Mouse (Mus musculus): ENCODE results near the gene Ndrg2.
"Not testable (repeated sequence)": the region's sequence is repeated elsewhere in the genome, so short reads cannot be mapped to it uniquely, and the experiment has no call there.

Gene Ndrg2

DNA sequence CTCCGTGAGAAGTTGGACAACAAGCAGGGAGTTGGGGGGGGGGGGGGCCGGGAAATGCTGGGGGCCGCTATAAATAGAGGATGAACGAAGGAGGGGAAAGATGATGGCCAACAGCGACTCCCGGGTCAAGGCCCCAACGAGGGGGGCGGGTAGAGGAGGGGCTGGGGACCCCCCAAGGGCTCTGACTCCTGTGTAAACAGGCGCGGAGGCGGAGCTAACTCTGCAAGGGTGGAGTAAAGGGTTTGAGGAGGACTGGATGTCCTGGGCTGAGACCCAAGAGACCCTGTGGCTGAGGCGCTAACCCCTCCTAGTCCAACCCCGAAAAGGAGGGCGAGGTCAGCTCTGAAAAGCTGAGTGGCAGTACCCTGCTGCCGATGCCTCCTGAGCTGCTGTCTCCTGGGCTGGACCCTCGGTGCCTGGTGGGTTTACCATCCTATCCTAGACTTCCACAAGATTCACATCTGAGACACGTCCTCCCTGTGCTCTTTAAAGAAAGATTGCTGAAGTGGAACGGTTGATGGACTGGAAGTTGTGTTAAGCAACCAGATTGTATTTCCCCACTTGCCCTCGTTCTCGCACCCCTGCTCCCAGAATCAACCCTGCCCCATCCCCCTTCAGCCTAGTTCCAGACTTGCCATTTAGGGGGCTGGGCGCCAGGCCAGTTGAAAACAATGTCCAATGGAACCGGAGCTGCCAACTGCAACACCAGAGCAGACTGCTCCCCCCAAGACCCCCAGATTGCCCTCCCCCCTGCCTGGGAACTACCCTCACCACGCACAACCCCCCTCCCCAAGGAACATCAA is at the start of gene Ndrg2:
Gene Ndrg2, minus strand, starts transcription at position 199 of the 803 bp plus-strand sequence.
- DNase-seq (ENCODE audit: low spot score in 2 of 2): peak; percentile 50 to 52

GRCm38 (mm10) chr14:51960316-51960715 is 46.4 kb upstream of the Ndrg2 start:
- no peak for DNase-seq (ENCODE audit: low spot score in 2 of 2)

GRCm38 (mm10) chr14:51943336-51943735 is 29.4 kb upstream of the Ndrg2 start:
- DNase-seq (ENCODE audit: low spot score in 2 of 2): no peak

- DNase-seq (ENCODE audit: low spot score in 2 of 2): no peak
These were observed 28.3 kb upstream of the Ndrg2 start for GRCm38 (mm10) chr14:51942236-51942635.

DNA sequence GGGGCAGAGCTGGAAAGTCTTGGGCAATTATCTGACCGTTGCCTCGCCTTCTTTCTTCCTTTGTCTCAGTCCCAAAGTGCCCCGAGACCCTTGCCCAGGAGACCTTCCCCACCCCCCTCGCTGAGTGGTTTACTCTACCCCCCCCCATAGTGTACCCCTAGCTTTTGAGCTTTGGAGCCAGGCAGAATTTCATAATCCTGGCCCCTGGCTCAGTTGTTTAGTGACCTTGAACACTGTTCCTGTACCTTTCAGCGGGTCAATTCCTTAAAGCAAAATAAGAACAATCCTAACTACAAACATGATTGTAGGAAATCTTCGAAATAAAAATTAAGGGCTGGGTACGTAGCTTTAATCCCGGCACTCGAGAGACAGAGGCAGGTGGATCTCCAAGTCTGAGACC is 27.6 kb upstream of the Ndrg2 start:
- DNase-seq (ENCODE audit: low spot score in 2 of 2): no peak

DNA sequence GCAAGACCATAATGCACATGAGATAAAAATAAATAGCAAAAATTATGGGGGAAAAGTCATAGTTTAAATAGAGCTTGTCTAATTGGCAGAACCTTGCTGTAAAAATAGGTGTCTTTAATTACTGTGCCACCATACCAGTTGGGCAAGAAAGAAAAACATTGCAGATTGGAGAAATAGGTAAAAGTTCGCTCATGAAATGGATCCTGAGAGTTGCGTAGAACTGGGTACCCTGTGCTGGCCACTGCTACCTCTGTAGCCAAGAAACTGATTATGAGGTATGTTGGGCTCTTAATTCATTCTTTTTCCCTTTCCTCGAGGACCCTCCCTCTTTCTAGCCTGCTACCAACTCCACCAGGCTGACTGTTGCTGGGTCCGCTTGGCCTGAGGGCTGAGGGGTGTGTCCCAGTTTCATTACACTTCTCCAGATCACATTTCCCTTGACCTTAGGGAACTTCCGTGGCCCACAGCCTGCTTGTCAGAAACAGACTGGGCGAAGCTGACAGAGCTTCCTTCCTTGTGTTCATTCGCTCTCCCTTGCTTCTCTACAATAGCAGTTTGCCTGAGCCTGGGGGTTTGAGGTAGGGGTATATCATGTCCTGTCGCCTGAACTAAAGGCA is 27.1 kb upstream of the Ndrg2 start:
- no peak for DNase-seq (ENCODE audit: low spot score in 2 of 2)

GRCm38 (mm10) chr14:51939005-51939404 is 25.0 kb upstream of the Ndrg2 start:
- DNase-seq (ENCODE audit: low spot score in 2 of 2): no peak

DNA sequence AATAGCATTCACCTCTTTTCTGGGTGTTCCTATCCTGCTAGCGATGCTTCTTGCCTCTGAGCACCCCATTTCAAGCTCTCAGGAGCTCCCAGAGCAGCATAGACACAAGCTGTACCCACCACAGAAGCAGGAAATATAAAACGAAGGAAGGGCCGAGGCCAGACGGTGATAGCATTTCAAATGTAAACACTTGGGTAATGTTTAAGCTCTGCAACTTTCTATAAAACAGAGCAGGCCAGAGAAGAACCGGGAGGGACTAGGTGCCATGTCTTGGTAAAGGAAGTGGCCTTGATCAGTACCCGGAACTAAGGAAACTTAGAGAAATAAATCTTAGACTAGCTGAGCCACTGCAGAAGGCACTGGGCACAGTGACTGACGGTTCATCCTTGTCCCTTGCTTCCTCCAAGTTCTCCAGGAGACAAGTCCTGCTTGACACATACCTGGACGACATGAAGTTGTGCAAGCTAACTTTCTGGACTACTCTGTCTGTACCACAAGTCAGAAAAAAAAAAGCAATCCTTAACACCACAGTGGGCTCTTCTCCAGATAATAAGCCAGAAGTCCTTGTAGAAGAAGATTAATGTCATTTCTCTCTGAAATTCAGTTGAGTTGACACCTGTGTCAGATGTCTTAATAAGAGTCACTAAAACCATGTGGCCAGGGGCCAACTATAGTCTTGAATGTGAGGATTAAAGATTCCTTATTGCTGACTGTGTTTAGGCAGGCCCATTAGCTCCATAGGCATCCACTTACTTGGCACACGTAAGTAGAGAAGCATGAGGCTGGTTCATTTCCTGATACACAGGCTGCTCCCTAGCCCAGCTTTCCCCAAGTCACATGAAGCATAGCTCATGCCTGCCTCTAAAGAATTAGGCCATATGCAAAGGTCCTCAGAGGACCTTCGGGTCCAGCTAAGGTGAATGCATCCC is 18.4 kb upstream of the Ndrg2 start:
- DNase-seq (ENCODE audit: low spot score in 2 of 2): no peak

- peak in 1 of 2 experiments; percentile 53 for DNase-seq (ENCODE audit: low spot score in 2 of 2)
These were observed 16.9 kb upstream of the Ndrg2 start for GRCm38 (mm10) chr14:51930824-51931223.

- no peak for DNase-seq (ENCODE audit: low spot score in 2 of 2)
These were observed 16.0 kb upstream of the Ndrg2 start for GRCm38 (mm10) chr14:51929968-51930367.

GRCm38 (mm10) chr14:51929309-51929943 is 15.5 kb upstream of the Ndrg2 start:
- DNase-seq (ENCODE audit: low spot score in 2 of 2): no peak

- not testable (repeated sequence) for DNase-seq (ENCODE audit: low spot score in 2 of 2)
These were observed 13.0 kb upstream of the Ndrg2 start for GRCm38 (mm10) chr14:51926930-51927329.

DNA sequence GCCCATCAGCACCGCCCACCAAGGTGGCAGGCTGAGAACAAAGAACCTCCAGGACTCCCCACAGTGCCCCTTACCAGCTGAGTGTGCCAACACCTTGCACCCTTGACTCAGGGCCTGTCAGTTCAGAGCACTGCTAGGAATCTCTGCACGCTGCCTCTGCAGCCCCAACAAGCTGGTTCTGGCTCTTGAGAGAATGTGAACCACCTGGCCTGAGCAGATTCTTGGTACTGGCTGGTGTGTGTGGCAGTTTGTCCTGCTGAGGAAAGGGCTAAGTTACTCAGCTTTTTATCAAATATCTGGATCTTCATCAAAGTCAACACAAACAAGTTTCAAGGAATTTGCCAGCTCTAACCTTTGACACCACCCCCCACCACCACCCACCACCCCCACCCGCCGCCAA is 9.5 kb upstream of the Ndrg2 start:
- no peak for DNase-seq (ENCODE audit: low spot score in 2 of 2)

GRCm38 (mm10) chr14:51922910-51923309 is 9.0 kb upstream of the Ndrg2 start:
- DNase-seq (ENCODE audit: low spot score in 2 of 2): no peak

DNA sequence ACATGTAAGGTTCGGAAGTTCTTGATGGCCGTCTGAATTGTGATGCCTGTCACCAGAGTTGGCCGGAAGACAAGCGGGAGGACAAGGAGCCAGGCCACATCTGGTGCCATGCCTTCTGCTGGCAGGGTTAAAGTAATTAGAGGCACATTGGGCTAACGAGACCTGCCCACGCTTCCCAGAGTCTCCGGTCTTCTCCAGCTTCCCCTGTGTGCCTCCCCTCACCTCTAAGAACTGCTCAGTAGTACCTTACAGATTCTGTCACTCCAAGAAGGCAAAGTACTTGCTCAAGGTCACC is 8.6 kb upstream of the Ndrg2 start, which contains the start of gene Rnase13:
Gene Rnase13, minus strand, starts transcription at position 203 of the 295 bp plus-strand sequence.
- DNase-seq (ENCODE audit: low spot score in 2 of 2): no peak

GRCm38 (mm10) chr14:51921759-51922570 is 8.0 kb upstream of the Ndrg2 start:
- DNase-seq (ENCODE audit: low spot score in 2 of 2): no peak

DNA sequence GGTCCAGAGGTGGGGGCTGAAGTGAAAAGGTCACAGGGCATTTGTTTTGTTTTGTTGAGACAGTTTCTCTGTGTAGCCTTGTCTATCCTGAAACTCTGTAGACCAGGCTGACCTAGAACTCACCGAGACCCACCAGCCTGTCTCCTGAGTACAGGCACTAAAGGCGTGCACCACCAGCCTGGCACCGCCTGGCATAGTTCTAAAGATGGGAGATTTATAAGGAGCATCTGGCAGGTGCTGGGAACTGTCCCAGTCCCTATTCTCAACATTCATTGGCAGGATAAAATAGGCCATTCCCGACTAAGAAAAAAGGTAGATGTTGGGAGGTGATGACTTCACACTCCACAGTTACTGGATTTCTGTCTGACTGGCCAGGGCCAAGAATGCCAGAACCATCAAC is 5.0 kb upstream of the Ndrg2 start:
- DNase-seq (ENCODE audit: low spot score in 2 of 2): no peak

- DNase-seq (ENCODE audit: low spot score in 2 of 2): no peak
These were observed 4.2 kb upstream of the Ndrg2 start, which contains the start of gene Tppp2 for GRCm38 (mm10) chr14:51918125-51918524. TSS of gene Tppp2 (plus strand) at chr14:51918425.

DNA sequence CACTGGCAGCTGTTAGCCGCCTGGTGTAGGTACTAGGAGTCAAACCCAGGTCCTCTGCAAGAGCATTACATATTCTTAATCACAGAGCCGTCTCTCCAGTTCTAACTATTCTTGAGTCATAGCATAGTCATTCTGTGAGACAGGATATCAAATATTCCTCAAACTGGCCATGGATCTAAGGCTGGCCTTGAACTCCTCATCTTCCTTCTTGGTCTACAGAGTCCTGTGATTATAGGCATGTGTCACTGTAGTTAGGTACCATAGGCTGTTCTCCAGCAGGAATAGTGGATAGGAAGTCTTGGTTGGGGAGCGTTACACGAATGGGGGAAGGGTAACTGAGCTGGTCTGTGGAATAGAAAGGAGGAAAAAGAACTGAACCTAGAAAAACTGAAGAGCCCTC is 2.6 kb upstream of the Ndrg2 start:
- no peak for DNase-seq (ENCODE audit: low spot score in 2 of 2)

DNA sequence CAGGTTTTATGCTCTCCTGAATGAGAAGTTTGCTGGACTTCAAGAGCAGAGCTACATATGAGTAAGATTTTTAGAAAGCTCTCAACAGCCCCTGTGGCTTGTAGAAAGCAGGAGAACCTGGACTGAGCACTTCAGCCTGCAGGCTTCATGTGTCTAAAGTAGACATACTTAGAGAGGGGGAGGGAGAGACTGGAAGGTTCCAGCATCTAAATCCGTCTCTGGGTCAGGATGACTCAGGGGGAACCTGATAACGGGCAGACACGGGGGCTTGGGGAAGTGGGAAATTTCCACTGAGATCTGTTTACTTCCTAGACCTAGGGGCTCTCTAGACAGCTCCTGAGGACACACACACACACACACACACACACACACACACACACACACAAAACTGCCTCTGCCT is 1.1 kb upstream of the Ndrg2 start:
- DNase-seq (ENCODE audit: low spot score in 2 of 2): no peak

All from thymus, postnatal 10 days (tissue).